Comparison of ENCODE assay signal across 30 mouse cellular contexts in genomic region chr1:171994501-171994900, GRCm38 (mm10). TPM values are rescaled to one million over a fixed set of nuclear protein-coding genes. Genes with fewer than 3 reads are reported as not detected.
DNase-seq lines count a peak whose midpoint lies in the region; ATAC-seq and TF ChIP-seq lines count a peak whose summit lies in the region.
"Had no signal": no experiment of that assay in that cellular context is flagged by ENCODE, and none has a peak within 500 bp of the region (broad histone marks: within the 10 kb centered on the region; RNA-seq: fewer than 3 reads in every experiment).

No protein-coding gene starts in this region.

- no peaks in the 10 kb centered on the region for H3K27me3 ChIP-seq in heart, embryonic 10.5 days (ENCODE audit: insufficient read depth, poor library complexity, severe bottlenecking)
- H3K27me3 ChIP-seq in heart, embryonic 16.5 days (ENCODE audit: control insufficient read depth, insufficient read depth, low read length) = no peaks in the 10 kb centered on the region
- no peaks in the 10 kb centered on the region for H3K27me3 ChIP-seq in spleen, adult 2 months (ENCODE audit: control insufficient read depth, insufficient read depth, low read length)
- H3K27me3 ChIP-seq in CH12.LX (replicated peaks) = no peaks in the 10 kb centered on the region
- H3K27me3 ChIP-seq: embryonic facial prominence, embryonic 13.5 days; forebrain, embryonic 12.5 days; kidney, embryonic 15.5 days; liver, embryonic 13.5 days; lung, embryonic 15.5 days; midbrain, embryonic 15.5 days; neural tube, embryonic 13.5 days had no signal

- no peak overlapping the region for H3K9ac ChIP-seq in heart, embryonic 16.5 days (ENCODE audit: low read length)
- no peak overlapping the region for H3K9ac ChIP-seq in CH12.LX (ENCODE audit: insufficient read depth, low read depth)
- H3K9ac ChIP-seq: embryonic facial prominence, embryonic 13.5 days; forebrain, embryonic 12.5 days; kidney, embryonic 15.5 days; liver, embryonic 13.5 days; lung, embryonic 15.5 days; midbrain, embryonic 15.5 days; neural tube, embryonic 13.5 days had no signal

- no peak overlapping the region for H3K4me2 ChIP-seq in heart, embryonic 16.5 days (ENCODE audit: low read depth, low read length)
- H3K4me2 ChIP-seq in CH12.LX (ENCODE audit: insufficient read depth, low read depth, poor library complexity, severe bottlenecking) = peak overlapping the region; percentile 35; the same call in 1 of the 2 replicates
- H3K4me2 ChIP-seq: embryonic facial prominence, embryonic 13.5 days; forebrain, embryonic 12.5 days; kidney, embryonic 15.5 days; liver, embryonic 13.5 days; lung, embryonic 15.5 days; midbrain, embryonic 15.5 days; neural tube, embryonic 13.5 days had no signal

- no peaks in the 10 kb centered on the region for H3K36me3 ChIP-seq in heart, embryonic 10.5 days
- no peaks in the 10 kb centered on the region for H3K36me3 ChIP-seq in heart, embryonic 16.5 days (ENCODE audit: control insufficient read depth, insufficient read depth)
- no peaks in the 10 kb centered on the region for H3K36me3 ChIP-seq in spleen, adult 2 months (ENCODE audit: control insufficient read depth, insufficient read depth, low read length)
- H3K36me3 ChIP-seq in CH12.LX (replicated peaks in 1 of 2; ENCODE audit: control insufficient read depth in 1 of 2, insufficient read depth in 1 of 2, low read length in 1 of 2) = no peaks in the 10 kb centered on the region
- H3K36me3 ChIP-seq: embryonic facial prominence, embryonic 13.5 days; kidney, embryonic 15.5 days; liver, embryonic 13.5 days; lung, embryonic 15.5 days; midbrain, embryonic 15.5 days had no signal

- H3K9me3 ChIP-seq in heart, embryonic 10.5 days = no peaks in the 10 kb centered on the region
- H3K9me3 ChIP-seq in heart, embryonic 16.5 days (replicated peaks; ENCODE audit: control insufficient read depth, low read length) = no peaks in the 10 kb centered on the region
- H3K9me3 ChIP-seq in CH12.LX (replicated peaks; ENCODE audit: low read length) = no peaks in the 10 kb centered on the region
- H3K9me3 ChIP-seq: embryonic facial prominence, embryonic 13.5 days; forebrain, embryonic 12.5 days; kidney, embryonic 15.5 days; liver, embryonic 13.5 days; lung, embryonic 15.5 days; midbrain, embryonic 15.5 days; neural tube, embryonic 13.5 days had no signal

- no peak for TF ChIP-seq EP300 in CH12.LX (IDR thresholded peaks at IDR 0.05; ENCODE audit: low read length)

- TF ChIP-seq RAD21 in CH12.LX (IDR thresholded peaks at IDR 0.05; ENCODE audit: low read depth, low read length) = no peak

- peaks cover 16% of the 10 kb centered on the region for H3K4me1 ChIP-seq in heart, embryonic 10.5 days
- H3K4me1 ChIP-seq in heart, embryonic 16.5 days (ENCODE audit: control insufficient read depth, insufficient read depth, low read length) = peaks cover 17% of the 10 kb centered on the region
- peaks cover 10% of the 10 kb centered on the region; the same call in 1 of the 2 replicates for H3K4me1 ChIP-seq in spleen, adult 2 months (ENCODE audit: control insufficient read depth, insufficient read depth, insufficient read length)
- H3K4me1 ChIP-seq in CH12.LX (ENCODE audit: control insufficient read depth in 1 of 2, insufficient read depth in 2 of 2) = peaks cover 6 to 27% of the 10 kb centered on the region in 2 experiments
- H3K4me1 ChIP-seq in lung, adult 2 months (ENCODE audit: control insufficient read depth, insufficient read depth, low read length) = no peaks in the 10 kb centered on the region
- H3K4me1 ChIP-seq: embryonic facial prominence, embryonic 13.5 days; forebrain, embryonic 12.5 days; kidney, embryonic 15.5 days; lung, embryonic 15.5 days; midbrain, embryonic 15.5 days; neural tube, embryonic 13.5 days had no signal

- in situ Hi-C loops in CH12.LX (cut with MboI; ENCODE audit: low pct_ligation_motif_present, low pct_unique_long_range_greater_than_20kb, low sequenced_read_pairs) = loop anchor here (5.0 kb wide), 1 partner anchor 57 kb away; no protein-coding TSS in a partner anchor

- TF ChIP-seq POLR2A in spleen, adult 2 months (IDR thresholded peaks at IDR 0.05; ENCODE audit: low read depth, low read length) = no peak
- TF ChIP-seq POLR2A in CH12.LX (IDR thresholded peaks at IDR 0.05; ENCODE audit: low read depth, low read length) = no peak
- no peak for TF ChIP-seq POLR2A in lung, adult 2 months (IDR thresholded peaks at IDR 0.05; ENCODE audit: borderline replicate concordance, extremely low read depth, low read depth, low read length)

- peak; percentile 66 for DNase-seq in heart, embryonic 10.5 days (ENCODE audit: low spot score)
- DNase-seq in heart, postnatal 4 days = no peak
- DNase-seq in heart, postnatal 10 days = no peak
- DNase-seq in spleen, adult 2 months (ENCODE audit: low read depth in 1 of 2, low spot score in 2 of 2) = no peak
- no peak for DNase-seq in spleen, postnatal 10 days (ENCODE audit: low spot score in 2 of 2)
- no peak for DNase-seq in CH12.LX (ENCODE audit: extremely low read depth)
- no peak for DNase-seq in lung, adult 2 months
- DNase-seq: adrenal gland, postnatal 25 days; cerebellum, adult 8-10 months; cerebellum, postnatal 36 days; embryo, embryonic 11 days; gastrocnemius, postnatal 36 days; kidney, adult 11 months; kidney, postnatal 36 days; layer of hippocampus, postnatal 36 days; liver, embryonic 13.5 days; lung, postnatal 36 days; retina, postnatal 1 day; right cerebral cortex, postnatal 25 days; spleen, adult 18-20 months had no signal

- no peak for TF ChIP-seq CTCF in spleen, adult 2 months (IDR thresholded peaks at IDR 0.05; ENCODE audit: extremely low read depth, insufficient read depth, insufficient read length, insufficient replicate concordance)
- TF ChIP-seq CTCF in CH12.LX (conservative IDR thresholded peaks at IDR 0.05 in 1 of 2, IDR thresholded peaks at IDR 0.05 in 1 of 2; ENCODE audit: low read depth in 2 of 2, low read length in 2 of 2) = no peak
- TF ChIP-seq CTCF in lung, adult 2 months (IDR thresholded peaks at IDR 0.05; ENCODE audit: insufficient read depth, low read length) = no peak

- H3K4me3 ChIP-seq in heart, embryonic 10.5 days = no peak overlapping the region
- H3K4me3 ChIP-seq in heart, embryonic 16.5 days (ENCODE audit: low read length) = no peak overlapping the region
- no peak overlapping the region for H3K4me3 ChIP-seq in spleen, adult 2 months (ENCODE audit: extremely low read depth, insufficient read depth, insufficient read length)
- H3K4me3 ChIP-seq in CH12.LX (replicated peaks in 1 of 3; ENCODE audit: low read depth in 2 of 3, low read length in 2 of 3, poor library complexity in 1 of 3) = no peak overlapping the region
- H3K4me3 ChIP-seq in lung, adult 2 months (replicated peaks; ENCODE audit: extremely low read depth, low read depth, low read length) = no peak overlapping the region
- H3K4me3 ChIP-seq: embryonic facial prominence, embryonic 13.5 days; erythroblast, embryonic 14.5 days; forebrain, embryonic 12.5 days; kidney, embryonic 15.5 days; liver, embryonic 13.5 days; lung, embryonic 15.5 days; midbrain, embryonic 15.5 days; myocyte; neural tube, embryonic 13.5 days had no signal

- dilution Hi-C loops in CH12.LX (cut with MboI; ENCODE audit: extremely low pct_ligation_motif_present, extremely low pct_unique_long_range_greater_than_20kb, low sequenced_read_pairs) = no loop called here

- WGBS in heart, embryonic 10.5 days = 64% methylated on average over 2 of the region's 2 CpGs
- 57% methylated on average over 2 of the region's 2 CpGs for WGBS in heart, embryonic 16.5 days
- 83% methylated on average over 2 of the region's 2 CpGs for WGBS in spleen, adult 2 months
- WGBS in lung, adult 2 months = 82% methylated on average over 2 of the region's 2 CpGs

- ATAC-seq in heart, embryonic 16.5 days (replicated peaks; ENCODE audit: extremely low read depth, insufficient read depth, low FRiP score) = 0 out of 2 replicates have a peak, but pooled peaks have one; percentile 12
- ATAC-seq: hindbrain, postnatal 0 days; midbrain, embryonic 15.5 days had no signal

- no peaks in the 10 kb centered on the region for H3K79me2 ChIP-seq in CH12.LX (replicated peaks; ENCODE audit: control insufficient read depth, extremely low read depth, insufficient read depth, poor library complexity, severe bottlenecking)

- intact Hi-C loops in heart, postnatal 10 days (cut with DNase I) = no loop called here

- H3K27ac ChIP-seq in heart, embryonic 10.5 days = peak overlapping the region; percentile 30; the same call in 1 of the 2 replicates
- peak overlapping the region; percentile 37 for H3K27ac ChIP-seq in heart, embryonic 16.5 days (ENCODE audit: low read length)
- H3K27ac ChIP-seq in spleen, adult 2 months (ENCODE audit: insufficient read depth, low read length) = peak overlapping the region; percentile 66
- H3K27ac ChIP-seq in CH12.LX (ENCODE audit: insufficient read depth, low read depth) = no peak overlapping the region
- H3K27ac ChIP-seq: embryonic facial prominence, embryonic 13.5 days; forebrain, embryonic 12.5 days; hindbrain, postnatal 0 days; kidney, embryonic 15.5 days; liver, embryonic 13.5 days; lung, embryonic 15.5 days; midbrain, embryonic 15.5 days; neural tube, embryonic 13.5 days had no signal

TF ChIP-seq in CH12.LX, 34 proteins besides CTCF, POLR2A, EP300 and RAD21 (continues in another document):
- no peak for TF ChIP-seq MYC (IDR thresholded peaks at IDR 0.05; ENCODE audit: low read depth, low read length)
- TF ChIP-seq TBP (conservative IDR thresholded peaks at IDR 0.05; ENCODE audit: low read depth, low read length) = no peak
- no peak for TF ChIP-seq POLR2AphosphoS2 (IDR thresholded peaks at IDR 0.05; ENCODE audit: low read depth, low read length)
- TF ChIP-seq RCOR1 (conservative IDR thresholded peaks at IDR 0.05; ENCODE audit: low read depth, low read length) = no peak
- no peak for TF ChIP-seq ZNF384 (IDR thresholded peaks at IDR 0.05; ENCODE audit: low read depth, low read length)
- TF ChIP-seq KAT2A (IDR thresholded peaks at IDR 0.05; ENCODE audit: insufficient replicate concordance, low read length) = no peak
- TF ChIP-seq MAFK (IDR thresholded peaks at IDR 0.05; ENCODE audit: insufficient replicate concordance, low read length) = no peak
- TF ChIP-seq ZMIZ1 (IDR thresholded peaks at IDR 0.05; ENCODE audit: low read depth, low read length) = no peak
- no peak for TF ChIP-seq ELF1 (IDR thresholded peaks at IDR 0.05; ENCODE audit: low read depth, low read length)
- TF ChIP-seq NRF1 (IDR thresholded peaks at IDR 0.05; ENCODE audit: low read depth, low read length) = no peak
- no peak for TF ChIP-seq CHD1 (IDR thresholded peaks at IDR 0.05; ENCODE audit: low read depth, low read length)

RNA-seq across cellular contexts. Expression of gene Vangl2, which starts 33.7 kb away (rescaled TPM):
- 12.8 and 16.0 TPM in 2 replicates for polyA plus RNA-seq in heart, embryonic 10.5 days (2016; fragmentation: Nextera tagmentation; extraction: Ambion mirVana)
- 10 to 100 TPM; 12.3 to 12.4 TPM for total RNA-seq in heart, postnatal 4 days (2021)
- polyA plus RNA-seq in heart, embryonic 16.5 days (2015; fragmentation: Nextera tagmentation; extraction: Ambion mirVana) = 7.3 and 7.5 TPM in 2 replicates
- total RNA-seq in heart, postnatal 10 days (2021) = 1 to 10 TPM; 7.5 to 7.6 TPM
- 3.7 and 4.3 TPM in 2 replicates for polyA plus RNA-seq in spleen, adult 2 months (2012; rRNA removed)
- total RNA-seq in CH12.LX (2012; rRNA removed) (5.0 and 7.3 TPM in 2 replicates), CH12.LX (2014; rRNA removed) (3.6 and 4.1 TPM in 2 replicates)
- 7.9 and 9.4 TPM in 2 replicates for polyA plus RNA-seq in CH12.LX (2012; ENCODE audit: insufficient read length, low read depth)
- polyA plus RNA-seq in lung, adult 2 months (2012; rRNA removed) = 4.4 and 9.6 TPM in 2 replicates
